Mouse (Mus musculus) ES-E14 (cell line): ENCODE data around the gene Slc16a6.

ENCODE experiments used
- CHD2 ChIP-seq: IDR thresholded peaks from 2 replicates; pipeline ENCODE4 v1.6.1; 2014; ENCODE audit warnings: mild to moderate bottlenecking, low read depth, low read length, inconsistent platforms
- HCFC1 ChIP-seq: IDR thresholded peaks from 2 replicates; pipeline ENCODE4 v1.6.1; 2012; ENCODE audit warnings: low read length, inconsistent platforms, borderline replicate concordance; ENCODE audit not compliant: insufficient read depth
- MAFK ChIP-seq: IDR thresholded peaks from 2 replicates; pipeline ENCODE4 v1.6.1; 2014; ENCODE audit warnings: mild to moderate bottlenecking, low read depth, low read length, inconsistent platforms; ENCODE audit not compliant: insufficient read depth
- ZC3H11A ChIP-seq: IDR thresholded peaks from 2 replicates; pipeline ENCODE4 v1.6.1; 2012; ENCODE audit warnings: low read depth, mild to moderate bottlenecking, inconsistent platforms, low read length, borderline replicate concordance
- ZNF384 ChIP-seq: IDR thresholded peaks from 2 replicates; pipeline ENCODE4 v1.6.1; 2012; ENCODE audit warnings: low read depth, low read length, inconsistent platforms

DNA sequence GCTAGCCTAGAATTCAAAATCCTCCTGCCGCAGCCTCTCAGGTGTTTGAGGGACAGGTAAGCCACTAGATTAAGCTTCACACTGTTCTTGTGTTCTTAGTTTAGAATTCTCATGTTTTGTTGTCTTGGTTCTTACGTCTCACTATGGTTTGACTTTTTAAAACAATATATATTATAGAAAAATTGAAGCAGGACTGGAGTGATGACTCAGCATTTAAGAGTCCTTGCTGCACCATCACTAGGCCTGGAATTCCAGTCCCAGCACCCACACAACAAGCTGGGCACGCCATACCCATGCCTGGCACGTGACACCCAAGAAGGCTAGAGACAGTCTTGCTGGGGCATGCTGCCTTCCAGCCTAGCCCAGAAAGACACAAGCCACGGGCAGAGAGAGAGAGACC lies 67.0 kb downstream of the Slc16a6 start:
- no peak for TF ChIP-seq ZNF384
- TF ChIP-seq MAFK = peak; percentile 76
- no peak for TF ChIP-seq ZC3H11A
- no peak for TF ChIP-seq CHD2
- TF ChIP-seq HCFC1 = no peak
